Mouse (Mus musculus) forebrain, embryonic 12.5 days (tissue): ENCODE results near the gene Pafah2. TPM values are rescaled to one million over a fixed set of nuclear protein-coding genes. Genes with fewer than 3 reads are reported as not detected.

Source experiments
- ATAC-seq: fragments of 200-750 bp; cut with Nextera tagmentation; 2 replicates; pipeline ENCODE4 v1.8.0; 2017; ENCODE audit warnings: moderate TSS enrichment; ENCODE audit not compliant: low FRiP score
- H3K27ac ChIP-seq: fragments of 300-500 bp; sonication (generic); 2 replicates; pipeline ENCODE4 v1.5.1; 2016; ENCODE audit warnings: mild to moderate bottlenecking
- H3K27me3 ChIP-seq: fragments of 300-500 bp; sonication (generic); 2 replicates; pipeline ENCODE4 v1.6.1; 2016; ENCODE audit warnings: mild to moderate bottlenecking
- H3K36me3 ChIP-seq: fragments of 300-500 bp; sonication (generic); replicated peaks from 2 replicates; pipeline ENCODE4 v1.6.1; 2016; ENCODE audit warnings: mild to moderate bottlenecking
- H3K4me1 ChIP-seq: fragments of 300-500 bp; sonication (generic); 2 replicates; pipeline ENCODE4 v1.6.1; 2016
- H3K4me2 ChIP-seq: fragments of 300-500 bp; sonication (generic); 2 replicates; pipeline ENCODE4 v1.6.1; 2016; ENCODE audit warnings: mild to moderate bottlenecking, moderate library complexity
- H3K4me3 ChIP-seq: fragments of 300-500 bp; sonication (generic); replicated peaks from 2 replicates; pipeline ENCODE4 v1.5.1; 2016; ENCODE audit warnings: mild to moderate bottlenecking
- H3K9ac ChIP-seq: fragments of 300-500 bp; sonication (generic); 2 replicates; pipeline ENCODE4 v1.6.1; 2016; ENCODE audit warnings: mild to moderate bottlenecking
- H3K9me3 ChIP-seq: fragments of 300-500 bp; sonication (generic); 2 replicates; pipeline ENCODE4 v1.6.1; 2016
- WGBS: fragments of 180-500 bp; shearing (Covaris S2); methylation state at CpG from one replicate; pipeline ENCODE4 v1.1.7; 2016; 5-methylcytosine and 5-hydroxymethylcytosine counted together
- polyA plus RNA-seq: library from polyadenylated mRNA; unstranded; fragments of >200 nt; fragmentation: Nextera tagmentation; extraction: Ambion mirVana; gene quantifications from 2 replicates; pipeline ENCODE4 v1.2.1, GENCODE M21; 2016

Gene Pafah2
- 7.2 and 8.3 TPM in 2 replicates for polyA plus RNA-seq

GRCm38 (mm10) chr4:134395977-134396825 lies at the start of gene Pafah2:
Gene Pafah2, plus strand, starts transcription at chr4:134396320.
- peak within 1 kb of the TSS; percentile 53; the same call in 1 of the 2 replicates for H3K27ac ChIP-seq
- H3K4me2 ChIP-seq: peak within 1 kb of the TSS; percentile 89
- H3K9ac ChIP-seq: peak within 1 kb of the TSS; percentile 69
- H3K4me3 ChIP-seq: peak within 1 kb of the TSS; percentile 53
- no peaks in the 10 kb centered on the region for H3K27me3 ChIP-seq
- WGBS: under 1% methylated on average over 31 of the region's 31 CpGs
- no peaks in the 10 kb centered on the region for H3K36me3 ChIP-seq
- peaks cover 5% of the 10 kb centered on the region for H3K9me3 ChIP-seq
- peaks cover 35% of the 10 kb centered on the region for H3K4me1 ChIP-seq
- ATAC-seq: peak; percentile 97

- H3K36me3 ChIP-seq: no peaks in the 10 kb centered on the region
- no peak overlapping the region for H3K27ac ChIP-seq
- no peaks in the 10 kb centered on the region for H3K9me3 ChIP-seq
- no peak overlapping the region for H3K4me3 ChIP-seq
- H3K4me2 ChIP-seq: no peak overlapping the region
- no peak overlapping the region for H3K9ac ChIP-seq
- no peak for ATAC-seq
- peaks cover 32% of the 10 kb centered on the region for H3K27me3 ChIP-seq
- peaks cover 16% of the 10 kb centered on the region for H3K4me1 ChIP-seq
- WGBS: 84% methylated on average over 11 of the region's 11 CpGs
Observed at GRCm38 (mm10) chr4:134348078-134348477, 48.0 kb upstream of the Pafah2 start.

GRCm38 (mm10) chr4:134348545-134348944 lies 47.6 kb upstream of the Pafah2 start:
- no peak overlapping the region for H3K4me3 ChIP-seq
- no peak overlapping the region for H3K27ac ChIP-seq
- H3K9me3 ChIP-seq: no peaks in the 10 kb centered on the region
- peaks cover 27% of the 10 kb centered on the region for H3K27me3 ChIP-seq
- no peaks in the 10 kb centered on the region for H3K36me3 ChIP-seq
- H3K4me2 ChIP-seq: no peak overlapping the region
- ATAC-seq: no peak
- no peak overlapping the region for H3K9ac ChIP-seq
- peaks cover 11% of the 10 kb centered on the region for H3K4me1 ChIP-seq
- 86% methylated on average over 5 of the region's 5 CpGs for WGBS

- H3K4me1 ChIP-seq: peaks cover 9% of the 10 kb centered on the region; the same call in 1 of the 2 replicates
Observed at GRCm38 (mm10) chr4:134349829-134350228, 46.3 kb upstream of the Pafah2 start.

GRCm38 (mm10) chr4:134350641-134351040 lies 45.5 kb upstream of the Pafah2 start:
- H3K9ac ChIP-seq: no peak overlapping the region
- H3K4me2 ChIP-seq: no peak overlapping the region
- WGBS: 90% methylated on average over 6 of the region's 6 CpGs
- H3K27me3 ChIP-seq: peaks cover 9% of the 10 kb centered on the region
- no peaks in the 10 kb centered on the region for H3K36me3 ChIP-seq
- H3K9me3 ChIP-seq: no peaks in the 10 kb centered on the region
- ATAC-seq: no peak
- peaks cover 9% of the 10 kb centered on the region; the same call in 1 of the 2 replicates for H3K4me1 ChIP-seq
- no peak overlapping the region for H3K27ac ChIP-seq
- no peak overlapping the region for H3K4me3 ChIP-seq

More at GRCm38 (mm10) chr4:134349829-134350228, 46.3 kb upstream of the Pafah2 start:
- Histone ChIP-seq H3K27me3 (peaks cover 16% of the 10 kb centered on the region), H3K36me3 (no peaks in the 10 kb centered on the region), H3K9ac (no peak overlapping the region), H3K9me3 (no peaks in the 10 kb centered on the region), H3K27ac (no peak overlapping the region), H3K4me3 (no peak overlapping the region), H3K4me2 (no peak overlapping the region)
- 84% methylated on average over 7 of the region's 7 CpGs for WGBS
- ATAC-seq: no peak

GRCm38 (mm10) chr4:134351329-134352260 lies 44.5 kb upstream of the Pafah2 start:
- Histone ChIP-seq H3K4me2 (no peak overlapping the region), H3K4me1 (peaks cover 9% of the 10 kb centered on the region; the same call in 1 of the 2 replicates), H3K9ac (no peak overlapping the region), H3K4me3 (no peak overlapping the region), H3K27ac (no peak overlapping the region), H3K27me3 (peaks cover under 1% of the 10 kb centered on the region; the same call in 1 of the 2 replicates), H3K36me3 (no peaks in the 10 kb centered on the region), H3K9me3 (no peaks in the 10 kb centered on the region)
- 58% methylated on average over 18 of the region's 18 CpGs for WGBS
- no peak for ATAC-seq

GRCm38 (mm10) chr4:134352261-134352707 lies 43.8 kb upstream of the Pafah2 start:
- Histone ChIP-seq H3K4me2 (no peak overlapping the region), H3K9me3 (no peaks in the 10 kb centered on the region), H3K4me1 (peaks cover 12% of the 10 kb centered on the region), H3K36me3 (no peaks in the 10 kb centered on the region), H3K9ac (no peak overlapping the region), H3K27me3 (peaks cover 3% of the 10 kb centered on the region; the same call in 1 of the 2 replicates), H3K4me3 (no peak overlapping the region), H3K27ac (no peak overlapping the region)
- ATAC-seq: no peak
- WGBS: 80% methylated on average over 12 of the region's 12 CpGs

- 86% methylated on average over 7 of the region's 7 CpGs for WGBS
- no peak for ATAC-seq
- H3K4me1 ChIP-seq: peaks cover 19% of the 10 kb centered on the region
Observed at GRCm38 (mm10) chr4:134352929-134353328, 43.2 kb upstream of the Pafah2 start.

GRCm38 (mm10) chr4:134353527-134354409 lies 42.4 kb upstream of the Pafah2 start:
- H3K4me1 ChIP-seq: peaks cover 19% of the 10 kb centered on the region

More at GRCm38 (mm10) chr4:134352929-134353328, 43.2 kb upstream of the Pafah2 start:
- no peak overlapping the region for H3K4me3 ChIP-seq
- H3K27ac ChIP-seq: no peak overlapping the region
- no peaks in the 10 kb centered on the region for H3K36me3 ChIP-seq
- H3K4me2 ChIP-seq: no peak overlapping the region
- H3K9ac ChIP-seq: no peak overlapping the region
- peaks cover 9% of the 10 kb centered on the region; the same call in 1 of the 2 replicates for H3K27me3 ChIP-seq
- no peaks in the 10 kb centered on the region for H3K9me3 ChIP-seq

GRCm38 (mm10) chr4:134355841-134356452 lies 40.2 kb upstream of the Pafah2 start:
- H3K4me3 ChIP-seq: no peak overlapping the region
- H3K36me3 ChIP-seq: no peaks in the 10 kb centered on the region
- H3K27me3 ChIP-seq: peaks cover 24% of the 10 kb centered on the region; the same call in 1 of the 2 replicates
- no peak overlapping the region for H3K4me2 ChIP-seq
- ATAC-seq: no peak
- H3K4me1 ChIP-seq: peaks cover 19% of the 10 kb centered on the region
- no peak overlapping the region for H3K9ac ChIP-seq
- H3K9me3 ChIP-seq: no peaks in the 10 kb centered on the region
- WGBS: 57% methylated on average over 16 of the region's 16 CpGs
- no peak overlapping the region for H3K27ac ChIP-seq

More at GRCm38 (mm10) chr4:134353527-134354409, 42.4 kb upstream of the Pafah2 start:
- Histone ChIP-seq H3K9me3 (no peaks in the 10 kb centered on the region), H3K27ac (no peak overlapping the region), H3K27me3 (peaks cover 17% of the 10 kb centered on the region; the same call in 1 of the 2 replicates), H3K4me3 (no peak overlapping the region), H3K4me2 (no peak overlapping the region), H3K9ac (no peak overlapping the region), H3K36me3 (no peaks in the 10 kb centered on the region)
- no peak for ATAC-seq
- 64% methylated on average over 5 of the region's 5 CpGs for WGBS
